ENCODE assay signal across 9 mouse cellular contexts in the genomic region with DNA sequence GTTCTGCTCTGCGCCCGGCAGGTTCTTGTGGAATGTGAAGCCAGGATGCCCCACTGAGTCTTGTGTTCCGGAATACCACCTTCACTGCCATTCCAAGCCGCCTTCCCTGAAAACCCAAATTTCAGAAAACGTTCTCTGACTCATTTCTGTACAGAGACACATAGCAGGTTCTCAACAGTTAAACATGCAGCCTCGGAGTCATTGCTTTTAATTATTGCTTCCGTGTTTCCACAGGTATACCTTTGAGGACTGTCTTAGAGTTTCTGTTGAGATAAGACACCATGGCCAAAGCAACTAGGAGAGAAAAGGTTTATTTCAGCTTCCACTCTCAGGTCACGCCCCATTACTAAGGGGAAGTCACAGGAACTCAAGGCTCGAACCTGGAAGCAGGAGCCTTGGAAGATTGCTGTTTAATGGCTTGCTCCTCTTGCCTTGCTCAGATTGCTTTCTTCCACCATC. TPM values are rescaled to one million over a fixed set of nuclear protein-coding genes. Genes with fewer than 3 reads are reported as not detected.
A peak's percentile ranks its signal among the peaks of the same experiment; 100 is the strongest.
DNase-seq lines count a peak whose midpoint lies in the region; ATAC-seq and TF ChIP-seq lines count a peak whose summit lies in the region.
"Had no signal": no experiment of that assay in that cellular context is flagged by ENCODE, and none has a peak within 500 bp of the region (broad histone marks: within the 10 kb centered on the region; RNA-seq: fewer than 3 reads in every experiment).

No protein-coding gene starts in this region.

- H3K9ac ChIP-seq in lung, embryonic 15.5 days, result peak overlapping the region; percentile 85
- H3K9ac ChIP-seq in embryonic facial prominence, embryonic 14.5 days (ENCODE audit: low read depth, low read length), result peak overlapping the region; percentile 77
- H3K9ac ChIP-seq in limb, embryonic 12.5 days (replicated peaks), result peak overlapping the region; percentile 78

- DNase-seq in lung, postnatal 36 days, result no peak
- DNase-seq in embryonic facial prominence, embryonic 14.5 days (ENCODE audit: low spot score), result no peak
- DNase-seq in cerebellum, postnatal 10 days, result no peak
- no peak for DNase-seq in cerebellum, postnatal 14 days
- no peak for DNase-seq in gastrocnemius, postnatal 10 days

- H3K4me3 ChIP-seq in lung, embryonic 15.5 days, result peak overlapping the region; percentile 81
- H3K4me3 ChIP-seq in embryonic facial prominence, embryonic 14.5 days (ENCODE audit: low read depth, low read length), result peak overlapping the region; percentile 60
- peak overlapping the region; percentile 73 for H3K4me3 ChIP-seq in limb, embryonic 12.5 days (replicated peaks)
- peak overlapping the region; percentile 94 for H3K4me3 ChIP-seq in small intestine, adult 2 months (ENCODE audit: low read depth, low read length)

- TF ChIP-seq CTCF in small intestine, adult 2 months (IDR thresholded peaks at IDR 0.05; ENCODE audit: extremely low read depth, insufficient read length, insufficient replicate concordance, low read depth, low read length), result no peak

- H3K4me2 ChIP-seq in lung, embryonic 15.5 days, result peak overlapping the region; percentile 79
- H3K4me2 ChIP-seq in embryonic facial prominence, embryonic 14.5 days (ENCODE audit: low read depth, low read length), result peak overlapping the region; percentile 65
- H3K4me2 ChIP-seq in limb, embryonic 12.5 days, result peak overlapping the region; percentile 59

- no peak for TF ChIP-seq POLR2A in small intestine, adult 2 months (IDR thresholded peaks at IDR 0.05; ENCODE audit: low read depth, low read length)

- no peaks in the 10 kb centered on the region for H3K9me3 ChIP-seq in lung, embryonic 15.5 days
- no peaks in the 10 kb centered on the region for H3K9me3 ChIP-seq in embryonic facial prominence, embryonic 14.5 days (ENCODE audit: control insufficient read depth, low read length)
- no peaks in the 10 kb centered on the region for H3K9me3 ChIP-seq in limb, embryonic 12.5 days

- H3K27ac ChIP-seq in lung, embryonic 15.5 days, result no peak overlapping the region
- H3K27ac ChIP-seq in embryonic facial prominence, embryonic 14.5 days (replicated peaks; ENCODE audit: low read depth, low read length), result no peak overlapping the region
- H3K27ac ChIP-seq in limb, embryonic 12.5 days, result 0 out of 2 replicates have a peak overlapping the region, but pooled peaks have one; percentile 9
- peak overlapping the region; percentile 49; the same call in 1 of the 2 replicates for H3K27ac ChIP-seq in small intestine, adult 2 months (ENCODE audit: insufficient read depth, low read depth, low read length)

- 15% methylated on average over 9 of the region's 9 CpGs for WGBS in lung, embryonic 15.5 days
- 16% methylated on average over 9 of the region's 9 CpGs for WGBS in embryonic facial prominence, embryonic 14.5 days
- 16% methylated on average over 9 of the region's 9 CpGs for WGBS in limb, embryonic 12.5 days
- 5% methylated on average over 9 of the region's 9 CpGs for WGBS in small intestine, adult 2 months

- no peaks in the 10 kb centered on the region for H3K27me3 ChIP-seq in lung, embryonic 15.5 days
- H3K27me3 ChIP-seq in embryonic facial prominence, embryonic 14.5 days (replicated peaks; ENCODE audit: control insufficient read depth, insufficient read depth, low read length), result no peaks in the 10 kb centered on the region
- H3K27me3 ChIP-seq in limb, embryonic 12.5 days, result peaks cover 4% of the 10 kb centered on the region; the same call in 1 of the 2 replicates
- H3K27me3 ChIP-seq in small intestine, adult 2 months (ENCODE audit: control insufficient read depth, insufficient read depth, low read length), result no peaks in the 10 kb centered on the region

- H3K36me3 ChIP-seq in lung, embryonic 15.5 days, result peaks cover 4% of the 10 kb centered on the region; the same call in 1 of the 2 replicates
- H3K36me3 ChIP-seq in embryonic facial prominence, embryonic 14.5 days (ENCODE audit: control insufficient read depth, insufficient read depth, low read length), result peaks cover 11% of the 10 kb centered on the region
- peaks cover 16% of the 10 kb centered on the region for H3K36me3 ChIP-seq in limb, embryonic 12.5 days
- H3K36me3 ChIP-seq in small intestine, adult 2 months (ENCODE audit: control insufficient read depth, insufficient read depth, low read length), result no peaks in the 10 kb centered on the region

- H3K4me1 ChIP-seq in lung, embryonic 15.5 days, result peaks cover 14% of the 10 kb centered on the region
- H3K4me1 ChIP-seq in embryonic facial prominence, embryonic 14.5 days (ENCODE audit: control insufficient read depth, insufficient read depth, low read length), result peaks cover 15% of the 10 kb centered on the region; the same call in 1 of the 2 replicates
- H3K4me1 ChIP-seq in limb, embryonic 12.5 days (replicated peaks), result peaks cover 15% of the 10 kb centered on the region
- peaks cover 8% of the 10 kb centered on the region; the same call in 1 of the 2 replicates for H3K4me1 ChIP-seq in small intestine, adult 2 months (ENCODE audit: control insufficient read depth, insufficient read depth, insufficient read length, low read length)

- ATAC-seq in lung, embryonic 15.5 days (ENCODE audit: borderline replicate concordance, extremely low read depth, low FRiP score, low TSS enrichment), result no peak
- no peak for ATAC-seq in embryonic facial prominence, embryonic 14.5 days (ENCODE audit: low read depth)
- no peak for ATAC-seq in limb, embryonic 12.5 days (ENCODE audit: insufficient number of reproducible peaks, insufficient read depth, low FRiP score, low TSS enrichment, low read depth)

RNA-seq across cellular contexts. Expression of gene Ccdc43, which starts 0.5 kb away (rescaled TPM):
- 47.6 and 49.0 TPM in 2 replicates for polyA plus RNA-seq in lung, embryonic 15.5 days (2015; fragmentation: Nextera tagmentation; extraction: Ambion mirVana)
- 41.1 and 47.9 TPM in 2 replicates for polyA plus RNA-seq in embryonic facial prominence, embryonic 14.5 days (2014; fragmentation: Nextera tagmentation; extraction: Ambion mirVana)
- polyA plus RNA-seq in limb, embryonic 12.5 days (2016; fragmentation: Nextera tagmentation; extraction: Ambion mirVana), result 52.4 and 54.9 TPM in 2 replicates
- 1.4 and 2.5 TPM in 2 replicates for polyA plus RNA-seq in small intestine, adult 2 months (2012; rRNA removed)
- total RNA-seq in gastrocnemius, postnatal 10 days (2021), result 10 to 100 TPM; 81.8 to 88.6 TPM

RNA-seq across cellular contexts. Expression of gene Meioc, which starts 34.5 kb away (rescaled TPM):
- 0.20 and 0.24 TPM in 2 replicates for polyA plus RNA-seq in lung, embryonic 15.5 days (2015; fragmentation: Nextera tagmentation; extraction: Ambion mirVana)
- polyA plus RNA-seq in embryonic facial prominence, embryonic 14.5 days (2014; fragmentation: Nextera tagmentation; extraction: Ambion mirVana), result 0.95 and 1.3 TPM in 2 replicates
- polyA plus RNA-seq in limb, embryonic 12.5 days (2016; fragmentation: Nextera tagmentation; extraction: Ambion mirVana), result 0.98 and 1.3 TPM in 2 replicates
- polyA plus RNA-seq in small intestine, adult 2 months (2012; rRNA removed), result not detected in 2 replicates
- not detected for total RNA-seq in gastrocnemius, postnatal 10 days (2021)
- total RNA-seq: common myeloid progenitor, adult 5-6 weeks had no signal

Comparison
In these comparisons a context has a peak if more than half of its experiments do, and no peak if none do; other contexts are left out.
1. H3K27ac ChIP-seq: peak in limb, embryonic 12.5 days (single experiment) and small intestine, adult 2 months (single experiment); none in lung, embryonic 15.5 days (single experiment) and embryonic facial prominence, embryonic 14.5 days (single experiment).
2. RNA of gene Ccdc43, which starts 0.5 kb away (polyA plus RNA-seq): 52.4 to 54.9 TPM in limb, embryonic 12.5 days, 47.6 to 49.0 TPM in lung, embryonic 15.5 days and 41.1 to 47.9 TPM in embryonic facial prominence, embryonic 14.5 days; 1.4 to 2.5 TPM in small intestine, adult 2 months; every median in the first group is over 10 times any median in the second.
3. Peak in every context shown above with its lines, with median percentiles within 50 percentile points of each other: H3K4me2 ChIP-seq, H3K4me3 ChIP-seq and H3K9ac ChIP-seq.